Mouse (Mus musculus) neural tube, embryonic 11.5 days (tissue): ENCODE measurements around the gene Gh. TPM values are rescaled to one million over a fixed set of nuclear protein-coding genes. Genes with fewer than 3 reads are reported as not detected.

Source experiments
- ATAC-seq: fragments of 200-750 bp; cut with Nextera tagmentation; 2 replicates; pipeline ENCODE4 v1.8.0; 2017; ENCODE audit warnings: moderate number of reproducible peaks, mild to moderate bottlenecking, moderate TSS enrichment, moderate library complexity; ENCODE audit not compliant: insufficient read depth, low FRiP score, low TSS enrichment
- DNase-seq: peaks from one replicate; pipeline ENCODE4 v3.0.0-alpha.2; 2015; ENCODE audit warnings: low spot score
- H3K27ac ChIP-seq: fragments of 300-500 bp; sonication (generic); 2 replicates; pipeline ENCODE4 v1.5.1; 2014; ENCODE audit warnings: low read depth, mild to moderate bottlenecking, low read length
- H3K27me3 ChIP-seq: fragments of 300-500 bp; sonication (generic); 2 replicates; pipeline ENCODE4 v1.6.1; 2014; ENCODE audit warnings: mild to moderate bottlenecking, low read length, mixed read lengths; ENCODE audit not compliant: control insufficient read depth, insufficient read depth
- H3K36me3 ChIP-seq: fragments of 300-500 bp; sonication (generic); 2 replicates; pipeline ENCODE4 v1.6.1; 2014; ENCODE audit warnings: mild to moderate bottlenecking, low read length, moderate library complexity, mixed read lengths; ENCODE audit not compliant: control insufficient read depth, insufficient read depth
- H3K4me1 ChIP-seq: fragments of 300-500 bp; sonication (generic); 2 replicates; pipeline ENCODE4 v1.6.1; 2014; ENCODE audit warnings: low read length, mixed read lengths; ENCODE audit not compliant: control insufficient read depth, insufficient read depth
- H3K4me2 ChIP-seq: fragments of 300-500 bp; sonication (generic); 2 replicates; pipeline ENCODE4 v1.6.1; 2014; ENCODE audit warnings: low read depth, mild to moderate bottlenecking, moderate library complexity
- H3K4me3 ChIP-seq: fragments of 300-500 bp; sonication (generic); 2 replicates; pipeline ENCODE4 v1.5.1; 2014; ENCODE audit warnings: low read depth, low read length
- H3K9ac ChIP-seq: fragments of 300-500 bp; sonication (generic); 2 replicates; pipeline ENCODE4 v1.6.1; 2014; ENCODE audit warnings: mild to moderate bottlenecking, low read length
- H3K9me3 ChIP-seq: fragments of 300-500 bp; sonication (generic); 2 replicates; pipeline ENCODE4 v1.6.1; 2016; ENCODE audit warnings: low read length; ENCODE audit not compliant: control insufficient read depth
- WGBS: fragments of 180-500 bp; shearing (Covaris S2); extraction: QIAGEN DNeasy Blood & Tissue Kit; methylation state at CpG from one replicate; pipeline ENCODE4 v1.1.7; 2014; 5-methylcytosine and 5-hydroxymethylcytosine counted together
- polyA plus RNA-seq: library from polyadenylated mRNA; unstranded; fragments of >200 nt; fragmentation: Nextera tagmentation; extraction: Ambion mirVana; gene quantifications from 2 replicates; pipeline ENCODE4 v1.2.1, GENCODE M21; 2014

Gh gene
- polyA plus RNA-seq, 1 experiment from 2014 or later: not detected

GRCm38 (mm10) chr11:106271131-106271793 lies 30.4 kb downstream of the Gh start:
- peak overlapping the region; percentile 97 for H3K4me3 ChIP-seq
- ATAC-seq: no peak
- H3K9me3 ChIP-seq: no peaks in the 10 kb centered on the region
- 43% methylated on average over 5 of the region's 5 CpGs for WGBS
- no peak for DNase-seq
- H3K9ac ChIP-seq: peak overlapping the region; percentile 97
- peak overlapping the region; percentile 87; the same call in 1 of the 2 replicates for H3K27ac ChIP-seq
- H3K4me1 ChIP-seq: peaks cover 39% of the 10 kb centered on the region
- H3K36me3 ChIP-seq: peaks cover 9% of the 10 kb centered on the region; the same call in 1 of the 2 replicates
- H3K4me2 ChIP-seq: peak overlapping the region; percentile 79
- no peaks in the 10 kb centered on the region for H3K27me3 ChIP-seq

GRCm38 (mm10) chr11:106269060-106269431 lies 32.6 kb downstream of the Gh start:
- WGBS: 33% methylated on average over 3 of the region's 3 CpGs
- Histone ChIP-seq H3K4me1 (peaks cover 35% of the 10 kb centered on the region), H3K27ac (peak overlapping the region; percentile 87), H3K27me3 (no peaks in the 10 kb centered on the region), H3K9ac (no peak overlapping the region), H3K36me3 (peaks cover 24% of the 10 kb centered on the region), H3K4me3 (no peak overlapping the region), H3K9me3 (no peaks in the 10 kb centered on the region), H3K4me2 (peak overlapping the region; percentile 30; the same call in 1 of the 2 replicates)
- DNase-seq (peak; percentile 66), ATAC-seq (no peak)

GRCm38 (mm10) chr11:106268326-106269059 lies 33.2 kb downstream of the Gh start:
- Histone ChIP-seq H3K4me1 (peaks cover 35% of the 10 kb centered on the region), H3K4me2 (peak overlapping the region; percentile 30), H3K27me3 (no peaks in the 10 kb centered on the region), H3K9ac (peak overlapping the region; percentile 33), H3K36me3 (peaks cover 29% of the 10 kb centered on the region), H3K27ac (peak overlapping the region; percentile 87), H3K4me3 (no peak overlapping the region), H3K9me3 (no peaks in the 10 kb centered on the region)
- peak; percentile 29 for DNase-seq
- no peak for ATAC-seq
- 39% methylated on average over 8 of the region's 8 CpGs for WGBS

- Histone ChIP-seq H3K4me2 (peak overlapping the region; percentile 30), H3K9me3 (no peaks in the 10 kb centered on the region)
Observed at GRCm38 (mm10) chr11:106267871-106268270, 33.8 kb downstream of the Gh start.

GRCm38 (mm10) chr11:106267311-106267852 lies 34.3 kb downstream of the Gh start:
- Histone ChIP-seq H3K27me3 (no peaks in the 10 kb centered on the region), H3K4me1 (peaks cover 35% of the 10 kb centered on the region), H3K27ac (peak overlapping the region; percentile 87; the same call in 1 of the 2 replicates), H3K4me2 (no peak overlapping the region), H3K9me3 (no peaks in the 10 kb centered on the region), H3K36me3 (peaks cover 37% of the 10 kb centered on the region), H3K4me3 (no peak overlapping the region), H3K9ac (no peak overlapping the region)
- DNase-seq: no peak
- ATAC-seq: no peak
- 64% methylated on average over 14 of the region's 15 CpGs for WGBS

More at GRCm38 (mm10) chr11:106267871-106268270, 33.8 kb downstream of the Gh start:
- WGBS: 54% methylated on average over 5 of the region's 5 CpGs
- ATAC-seq (no peak), DNase-seq (no peak)
- H3K27ac ChIP-seq: peak overlapping the region; percentile 87
- H3K4me3 ChIP-seq: no peak overlapping the region
- H3K4me1 ChIP-seq: peaks cover 35% of the 10 kb centered on the region
- H3K27me3 ChIP-seq: no peaks in the 10 kb centered on the region
- no peak overlapping the region for H3K9ac ChIP-seq
- H3K36me3 ChIP-seq: peaks cover 33% of the 10 kb centered on the region

GRCm38 (mm10) chr11:106266431-106266830 lies 35.2 kb downstream of the Gh start:
- Histone ChIP-seq H3K27ac (no peak overlapping the region), H3K27me3 (no peaks in the 10 kb centered on the region), H3K9ac (no peak overlapping the region), H3K9me3 (no peaks in the 10 kb centered on the region), H3K36me3 (peaks cover 43% of the 10 kb centered on the region), H3K4me3 (no peak overlapping the region), H3K4me2 (no peak overlapping the region), H3K4me1 (peaks cover 30% of the 10 kb centered on the region)
- 92% methylated on average over 10 of the region's 10 CpGs for WGBS
- no peak for DNase-seq
- no peak for ATAC-seq

- no peak for ATAC-seq
- Histone ChIP-seq H3K4me2 (no peak overlapping the region), H3K9me3 (no peaks in the 10 kb centered on the region), H3K9ac (no peak overlapping the region), H3K27ac (no peak overlapping the region), H3K4me3 (no peak overlapping the region), H3K4me1 (peaks cover 26% of the 10 kb centered on the region), H3K27me3 (no peaks in the 10 kb centered on the region), H3K36me3 (peaks cover 45% of the 10 kb centered on the region)
- WGBS: 93% methylated on average over 4 of the region's 4 CpGs
- no peak for DNase-seq
Observed at GRCm38 (mm10) chr11:106265570-106265969, 36.1 kb downstream of the Gh start.

GRCm38 (mm10) chr11:106264988-106265387 lies 36.7 kb downstream of the Gh start:
- DNase-seq: no peak
- ATAC-seq: no peak
- peaks cover 45% of the 10 kb centered on the region for H3K36me3 ChIP-seq
- H3K27me3 ChIP-seq: no peaks in the 10 kb centered on the region
- no peak overlapping the region for H3K4me2 ChIP-seq
- peaks cover 21% of the 10 kb centered on the region for H3K4me1 ChIP-seq
- H3K9ac ChIP-seq: no peak overlapping the region
- WGBS: 96% methylated on average over 15 of the region's 15 CpGs
- no peak overlapping the region for H3K4me3 ChIP-seq
- H3K9me3 ChIP-seq: no peaks in the 10 kb centered on the region
- no peak overlapping the region for H3K27ac ChIP-seq
